Mouse (Mus musculus) midbrain, embryonic 10.5 days (tissue): Measurements from ENCODE around the gene Senp5. TPM values are rescaled to one million over a fixed set of nuclear protein-coding genes. Genes with fewer than 3 reads are reported as not detected.
"Not testable (repeated sequence)": the region's sequence is repeated elsewhere in the genome, so short reads cannot be mapped to it uniquely, and the experiment has no call there.

Source experiments
- DNase-seq: peaks from one replicate; pipeline ENCODE4 v3.0.0-alpha.2; 2017; ENCODE audit warnings: low spot score
- H3K27ac ChIP-seq: fragments of 300-500 bp; sonication (generic); replicated peaks from 2 replicates; pipeline ENCODE4 v1.5.1; 2016; ENCODE audit warnings: mild to moderate bottlenecking
- H3K27me3 ChIP-seq: fragments of 300-500 bp; sonication (generic); 2 replicates; pipeline ENCODE4 v1.6.1; 2016; ENCODE audit warnings: low read depth, mild to moderate bottlenecking; ENCODE audit not compliant: poor library complexity, severe bottlenecking
- H3K36me3 ChIP-seq: fragments of 300-500 bp; sonication (generic); 2 replicates; pipeline ENCODE4 v1.6.1; 2016; ENCODE audit warnings: mild to moderate bottlenecking, moderate library complexity
- H3K4me1 ChIP-seq: fragments of 300-500 bp; sonication (generic); 2 replicates; pipeline ENCODE4 v1.6.1; 2016
- H3K4me3 ChIP-seq: fragments of 300-500 bp; sonication (generic); 2 replicates; pipeline ENCODE4 v1.5.1; 2016; ENCODE audit warnings: mild to moderate bottlenecking, moderate library complexity
- H3K9me3 ChIP-seq: fragments of 300-500 bp; sonication (generic); replicated peaks from 2 replicates; pipeline ENCODE4 v1.6.1; 2016; ENCODE audit warnings: mild to moderate bottlenecking
- WGBS: fragments of 180-500 bp; shearing (Covaris S2); methylation state at CpG from one replicate; pipeline ENCODE4 v1.1.7; 2016; 5-methylcytosine and 5-hydroxymethylcytosine counted together
- polyA plus RNA-seq: library from polyadenylated mRNA; unstranded; fragments of >200 nt; fragmentation: Nextera tagmentation; extraction: Ambion mirVana; gene quantifications from 2 replicates; pipeline ENCODE4 v1.2.1, GENCODE M21; 2016

Senp5 gene
- polyA plus RNA-seq, 1 experiment from 2014 or later = 18.4 TPM

DNA sequence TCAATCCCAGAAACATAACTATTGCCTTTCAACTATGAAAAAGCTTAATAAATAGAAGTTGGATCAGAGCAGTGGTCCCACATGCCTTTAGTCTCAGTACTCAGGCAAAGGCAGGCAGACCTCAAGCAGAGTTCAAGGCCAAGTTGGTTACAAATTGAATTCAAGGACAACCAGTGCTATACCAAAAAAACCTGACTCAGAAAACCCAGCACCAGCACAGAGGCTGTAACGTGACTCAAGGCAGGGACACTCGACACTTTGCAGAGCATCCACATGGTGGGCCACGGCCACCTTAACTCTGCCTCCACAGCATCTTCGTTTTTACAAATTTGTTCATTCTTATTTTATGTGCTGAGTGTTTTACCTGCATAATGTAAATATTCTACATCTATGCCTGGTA is 27.8 kb downstream of the Senp5 start:
- WGBS = 93% methylated on average over 4 of the region's 4 CpGs
- peaks cover 83% of the 10 kb centered on the region for H3K36me3 ChIP-seq
- no peak overlapping the region for H3K4me3 ChIP-seq
- no peaks in the 10 kb centered on the region for H3K4me1 ChIP-seq
- H3K27me3 ChIP-seq = no peaks in the 10 kb centered on the region
- H3K27ac ChIP-seq = no peak overlapping the region
- no peak for DNase-seq
- H3K9me3 ChIP-seq = no peaks in the 10 kb centered on the region

DNA sequence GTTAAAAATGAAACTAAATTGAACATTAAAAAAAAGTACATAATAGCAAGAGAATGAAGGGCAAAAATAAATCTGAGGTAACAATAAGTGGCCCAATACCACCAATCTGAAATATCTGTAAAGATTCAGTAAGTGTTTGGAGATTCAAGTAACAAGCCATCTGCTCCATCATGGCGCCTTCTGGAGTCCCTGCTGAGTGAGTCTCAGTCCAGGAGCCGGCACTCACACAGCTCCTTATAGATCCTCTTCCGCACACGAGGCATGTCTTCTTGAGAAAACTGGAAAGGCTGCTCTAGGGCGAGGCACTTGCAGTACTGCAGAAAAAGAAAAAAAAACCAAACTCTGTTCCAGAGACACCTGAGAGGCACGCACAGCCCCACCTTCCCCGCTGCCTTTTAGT is 39.9 kb downstream of the Senp5 start:
- Histone ChIP-seq H3K4me1 (no peaks in the 10 kb centered on the region), H3K27ac (no peak overlapping the region), H3K27me3 (no peaks in the 10 kb centered on the region), H3K4me3 (no peak overlapping the region), H3K36me3 (peaks cover 97% of the 10 kb centered on the region), H3K9me3 (no peaks in the 10 kb centered on the region)
- WGBS = 90% methylated on average over 7 of the region's 7 CpGs
- no peak for DNase-seq

DNA sequence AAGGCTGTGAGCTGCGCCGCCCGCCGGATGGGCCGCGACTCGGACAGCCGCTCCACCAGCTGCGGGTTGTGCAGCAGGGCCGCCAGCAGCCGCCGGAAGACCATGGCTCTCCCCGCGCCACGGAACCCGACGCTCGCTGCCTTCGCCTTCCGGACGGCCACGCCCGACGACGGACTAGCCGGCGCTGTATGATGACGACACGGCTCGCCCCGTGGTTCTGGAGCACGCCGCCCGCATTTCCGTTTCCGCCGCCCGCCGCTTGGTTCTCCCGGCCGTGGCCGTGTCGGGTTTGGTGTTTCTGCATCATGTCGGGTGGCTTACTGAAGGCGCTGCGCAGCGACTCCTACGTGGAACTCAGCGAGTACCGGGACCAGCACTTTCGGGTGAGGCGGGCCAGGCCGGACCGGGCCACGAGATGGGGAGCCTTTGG is 54.7 kb downstream of the Senp5 start, which contains the start of the genes 0610012G03Rik and Ncbp2:
Gene 0610012G03Rik, minus strand, starts transcription at position 150 of the 430 bp plus-strand sequence.
Gene Ncbp2, plus strand, starts transcription at position 169 of the 430 bp plus-strand sequence.
- Histone ChIP-seq H3K4me3 (peak within 1 kb of the TSS; percentile 95), H3K27ac (peak within 1 kb of the TSS; percentile 95), H3K27me3 (no peaks in the 10 kb centered on the region), H3K4me1 (peaks cover 40% of the 10 kb centered on the region), H3K36me3 (peaks cover 44% of the 10 kb centered on the region), H3K9me3 (no peaks in the 10 kb centered on the region)
- WGBS = under 1% methylated on average over 55 of the region's 55 CpGs
- peak; percentile 97 for DNase-seq

DNA sequence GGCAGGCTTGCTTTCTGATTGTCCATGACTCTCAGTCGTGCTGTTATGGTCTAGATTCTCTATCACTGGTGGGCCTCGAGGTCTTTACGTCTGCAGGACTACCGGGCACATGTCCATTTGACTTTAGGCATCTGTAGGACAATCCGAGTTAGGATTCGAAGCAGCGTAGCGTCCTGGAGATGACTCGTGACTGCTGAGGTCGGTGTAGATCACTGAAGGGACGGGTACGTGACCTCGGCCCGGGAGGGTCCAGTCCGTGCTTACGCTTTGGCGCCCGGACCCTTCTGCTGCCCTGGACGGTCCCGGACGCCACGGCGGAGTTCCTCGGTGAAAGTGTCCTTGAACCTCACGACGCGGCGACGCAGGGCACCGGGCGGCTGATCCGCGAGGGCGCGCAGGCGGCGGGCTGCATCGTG is 55.2 kb downstream of the Senp5 start:
- H3K9me3 ChIP-seq = no peaks in the 10 kb centered on the region
- H3K36me3 ChIP-seq = peaks cover 42% of the 10 kb centered on the region
- H3K4me3 ChIP-seq = peak overlapping the region; percentile 95
- peaks cover 40% of the 10 kb centered on the region for H3K4me1 ChIP-seq
- no peaks in the 10 kb centered on the region for H3K27me3 ChIP-seq
- peak overlapping the region; percentile 95 for H3K27ac ChIP-seq
- no peak for DNase-seq
- WGBS = under 1% methylated on average over 38 of the region's 38 CpGs

DNA sequence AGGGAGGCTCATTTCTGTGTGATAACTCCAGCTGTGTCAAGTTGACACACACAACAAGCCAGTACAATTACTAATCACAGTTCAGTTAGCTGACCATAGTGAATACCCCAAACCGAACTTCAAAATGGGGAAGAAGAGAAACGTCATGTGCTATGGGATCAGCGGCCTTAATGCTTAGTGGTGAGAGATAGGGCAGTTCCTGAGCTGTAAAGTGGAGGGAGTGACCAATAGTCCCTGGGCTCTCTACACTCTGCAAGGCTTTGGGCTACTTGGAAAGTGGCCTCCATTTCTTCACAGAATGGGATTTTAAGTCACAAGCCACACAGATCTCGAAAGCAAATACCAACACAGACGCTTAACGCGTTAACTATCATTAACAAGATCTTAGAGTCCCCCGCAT is 55.8 kb downstream of the Senp5 start:
- Histone ChIP-seq H3K4me3 (peak overlapping the region; percentile 95), H3K9me3 (no peaks in the 10 kb centered on the region), H3K27me3 (no peaks in the 10 kb centered on the region), H3K36me3 (peaks cover 38% of the 10 kb centered on the region), H3K27ac (peak overlapping the region; percentile 95), H3K4me1 (peaks cover 40% of the 10 kb centered on the region)
- DNase-seq = no peak
- WGBS = 43% methylated on average over 8 of the region's 8 CpGs

DNA sequence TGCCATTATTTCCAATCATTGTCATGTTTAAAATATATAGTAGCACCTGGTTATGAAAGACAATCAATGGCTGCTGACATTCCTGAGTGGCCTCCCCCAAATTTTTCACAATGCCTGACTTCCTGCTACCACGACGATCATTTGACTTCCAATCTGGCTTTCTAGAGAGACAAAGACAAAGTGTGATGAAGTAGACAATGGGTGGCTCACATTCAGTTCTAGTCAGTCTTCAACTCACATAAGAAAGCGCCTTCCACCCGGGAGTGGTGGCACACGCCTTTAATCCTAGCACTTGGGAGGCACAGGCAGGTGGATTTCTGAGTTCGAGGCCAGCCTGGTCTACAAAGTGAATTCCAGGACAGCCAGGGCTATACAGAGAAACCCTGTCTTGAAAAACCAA is 57.1 kb downstream of the Senp5 start:
- H3K9me3 ChIP-seq, H3K27ac ChIP-seq, H3K27me3 ChIP-seq, DNase-seq: not testable (repeated sequence)
- Histone ChIP-seq H3K36me3 (peaks cover 24% of the 10 kb centered on the region), H3K4me1 (peaks cover 40% of the 10 kb centered on the region), H3K4me3 (0 out of 2 replicates have a peak overlapping the region, but pooled peaks have one; percentile 95)
- 92% methylated on average over 6 of the region's 6 CpGs for WGBS

DNA sequence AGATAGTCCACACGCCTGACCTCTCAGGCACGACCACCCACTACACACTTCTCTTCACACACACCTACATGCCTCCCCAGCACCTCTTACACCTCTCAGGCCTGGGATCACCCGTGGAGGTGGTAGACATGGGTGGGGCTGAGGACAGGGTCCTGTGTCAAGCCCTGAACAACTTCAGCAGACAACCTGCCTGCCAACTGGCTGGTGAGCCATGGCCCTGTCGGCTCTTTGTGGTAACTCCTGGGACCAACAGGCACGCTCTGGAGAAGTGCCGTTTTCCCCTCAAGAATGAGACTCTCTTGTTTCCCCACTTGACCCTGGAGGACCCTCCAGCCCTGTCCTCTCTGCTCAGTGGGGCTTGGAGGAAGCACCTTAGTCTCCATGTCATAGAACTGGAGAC is 57.7 kb downstream of the Senp5 start:
- no peak for DNase-seq
- Histone ChIP-seq H3K27ac (no peak overlapping the region), H3K9me3 (no peaks in the 10 kb centered on the region), H3K4me3 (no peak overlapping the region), H3K36me3 (peaks cover 18% of the 10 kb centered on the region), H3K27me3 (no peaks in the 10 kb centered on the region), H3K4me1 (peaks cover 40% of the 10 kb centered on the region)
- WGBS = 92% methylated on average over 6 of the region's 6 CpGs

DNA sequence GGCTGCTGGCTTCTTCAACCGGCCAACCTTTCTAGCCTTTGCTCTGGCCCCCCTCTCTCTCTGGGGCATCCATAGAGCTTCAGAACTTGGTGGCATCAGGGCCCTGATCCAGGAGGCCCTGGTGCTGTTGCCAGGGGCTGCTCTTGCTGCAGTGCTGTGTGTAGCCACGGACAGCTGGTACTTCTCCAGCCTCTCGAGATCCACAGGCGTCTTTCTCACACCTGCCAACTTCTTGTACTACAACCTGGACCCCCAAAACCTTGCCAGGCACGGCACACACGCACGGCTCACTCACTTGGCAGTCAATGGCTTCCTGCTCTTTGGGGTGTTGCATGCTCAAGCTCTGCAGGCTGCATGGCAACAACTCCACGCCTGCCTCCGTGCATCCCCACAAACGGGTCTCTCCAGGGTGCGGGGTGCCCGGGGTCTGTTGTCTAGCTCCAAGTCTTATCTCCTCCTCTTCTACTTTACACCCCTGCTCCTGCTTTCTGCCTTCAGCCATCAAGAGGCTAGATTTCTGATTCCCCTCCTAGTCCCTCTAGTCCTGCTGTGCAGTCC is 58.3 kb downstream of the Senp5 start:
- 94% methylated on average over 12 of the region's 12 CpGs for WGBS
- DNase-seq = no peak

DNA sequence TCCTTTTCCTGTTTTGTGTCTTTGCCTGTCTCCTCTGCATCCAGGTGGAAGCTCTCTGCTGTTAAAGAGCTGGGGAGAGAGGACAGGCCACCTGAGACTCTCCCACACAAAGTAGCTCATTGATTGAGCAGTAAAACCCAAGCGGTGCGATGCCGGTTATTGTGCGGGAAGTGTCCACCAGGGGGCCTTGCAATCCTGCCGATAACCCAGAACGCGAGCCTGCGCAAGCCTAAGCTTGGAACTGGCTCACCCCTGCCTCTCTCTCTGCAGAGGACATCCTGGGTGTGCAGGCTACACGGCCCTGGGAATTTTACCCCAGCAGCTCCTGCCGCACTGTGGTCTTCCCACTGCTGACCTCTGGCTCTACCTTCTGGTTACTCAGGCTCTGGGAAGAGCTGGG is 59.1 kb downstream of the Senp5 start:
- WGBS = 6% methylated on average over 10 of the region's 10 CpGs
- peaks cover 31% of the 10 kb centered on the region for H3K4me1 ChIP-seq
- H3K4me3 ChIP-seq = no peak overlapping the region
- peak; percentile 79 for DNase-seq
- H3K27me3 ChIP-seq = no peaks in the 10 kb centered on the region
- H3K9me3 ChIP-seq = no peaks in the 10 kb centered on the region
- H3K27ac ChIP-seq = no peak overlapping the region
- H3K36me3 ChIP-seq = peaks cover 13% of the 10 kb centered on the region

More for the DNA sequence above, 58.3 kb downstream of the Senp5 start:
- Histone ChIP-seq H3K27ac (no peak overlapping the region), H3K27me3 (no peaks in the 10 kb centered on the region), H3K36me3 (peaks cover 13% of the 10 kb centered on the region), H3K4me1 (peaks cover 39% of the 10 kb centered on the region), H3K4me3 (no peak overlapping the region), H3K9me3 (no peaks in the 10 kb centered on the region)

DNA sequence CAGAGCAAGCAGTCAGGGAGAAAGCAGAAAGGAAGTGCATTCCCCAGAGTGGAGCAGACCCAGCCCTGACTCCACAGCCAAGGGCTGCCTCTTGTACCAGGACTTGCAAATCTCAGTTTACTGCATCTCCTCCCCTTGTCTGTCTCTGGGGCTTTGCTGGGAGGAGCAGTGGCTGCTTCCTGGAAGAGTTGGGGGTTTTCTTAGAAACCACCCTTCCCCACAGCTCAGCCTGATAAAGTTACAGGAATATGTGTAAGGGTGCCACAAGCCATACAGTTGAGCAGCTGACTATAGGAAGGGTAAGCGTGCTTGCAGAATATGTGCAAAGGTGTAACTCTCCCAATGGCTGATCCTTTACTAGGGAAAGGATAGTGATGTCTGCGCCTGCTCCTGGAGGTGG is 62.5 kb downstream of the Senp5 start:
- DNase-seq = no peak
- Histone ChIP-seq H3K36me3 (peaks cover 9% of the 10 kb centered on the region), H3K27me3 (peaks cover 16% of the 10 kb centered on the region), H3K9me3 (no peaks in the 10 kb centered on the region), H3K4me1 (peaks cover 10% of the 10 kb centered on the region), H3K4me3 (no peak overlapping the region), H3K27ac (no peak overlapping the region)
- 74% methylated on average over 2 of the region's 2 CpGs for WGBS

DNA sequence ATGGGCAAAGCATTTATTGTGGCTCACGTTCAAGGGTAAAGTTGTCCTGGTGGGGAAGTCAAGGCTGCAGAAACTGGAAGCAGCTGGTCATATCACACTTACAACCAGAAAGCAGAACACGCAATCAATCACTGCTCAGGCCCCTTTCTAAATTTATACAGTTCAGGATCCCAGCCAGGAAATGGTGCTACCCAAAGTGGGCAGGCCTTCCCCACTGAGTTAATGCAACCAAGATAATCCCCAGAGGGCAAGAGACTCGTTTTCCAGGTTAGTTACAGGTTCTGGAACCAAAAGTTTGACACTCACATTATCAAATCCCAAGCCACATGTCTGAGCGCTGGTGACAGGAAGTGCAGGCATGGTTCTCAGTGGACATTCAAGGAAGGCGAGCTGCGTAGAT is 64.2 kb downstream of the Senp5 start:
- no peaks in the 10 kb centered on the region for H3K36me3 ChIP-seq
- peaks cover 33% of the 10 kb centered on the region for H3K27me3 ChIP-seq
- H3K4me1 ChIP-seq = peaks cover 19% of the 10 kb centered on the region
- H3K27ac ChIP-seq = no peak overlapping the region
- WGBS = 76% methylated on average over 6 of the region's 6 CpGs
- no peaks in the 10 kb centered on the region for H3K9me3 ChIP-seq
- DNase-seq = no peak
- H3K4me3 ChIP-seq = no peak overlapping the region

DNA sequence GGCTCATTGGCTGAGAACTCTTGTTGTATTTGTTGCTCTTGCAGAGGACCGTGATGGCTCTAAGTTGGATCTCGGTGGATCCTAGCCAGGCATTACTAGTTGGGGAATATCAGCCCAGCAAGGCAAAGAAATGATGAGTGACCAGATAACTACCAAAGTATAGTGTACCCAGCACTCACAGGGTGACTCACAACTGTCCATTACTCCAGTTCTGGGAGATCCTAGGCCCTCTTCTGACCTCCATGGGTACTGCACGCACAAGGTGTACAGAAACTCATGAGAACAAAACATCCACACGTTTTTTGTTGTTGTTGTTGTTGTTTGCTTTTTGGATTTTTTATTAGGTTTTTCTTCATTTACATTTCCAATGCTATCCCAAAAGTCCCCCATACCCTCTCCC is 66.5 kb downstream of the Senp5 start:
- 88% methylated on average over 4 of the region's 4 CpGs for WGBS
- Histone ChIP-seq H3K36me3 (no peaks in the 10 kb centered on the region), H3K9me3 (no peaks in the 10 kb centered on the region), H3K27me3 (peaks cover 52% of the 10 kb centered on the region), H3K27ac (no peak overlapping the region), H3K4me1 (peaks cover 38% of the 10 kb centered on the region), H3K4me3 (no peak overlapping the region)
- DNase-seq = no peak

DNA sequence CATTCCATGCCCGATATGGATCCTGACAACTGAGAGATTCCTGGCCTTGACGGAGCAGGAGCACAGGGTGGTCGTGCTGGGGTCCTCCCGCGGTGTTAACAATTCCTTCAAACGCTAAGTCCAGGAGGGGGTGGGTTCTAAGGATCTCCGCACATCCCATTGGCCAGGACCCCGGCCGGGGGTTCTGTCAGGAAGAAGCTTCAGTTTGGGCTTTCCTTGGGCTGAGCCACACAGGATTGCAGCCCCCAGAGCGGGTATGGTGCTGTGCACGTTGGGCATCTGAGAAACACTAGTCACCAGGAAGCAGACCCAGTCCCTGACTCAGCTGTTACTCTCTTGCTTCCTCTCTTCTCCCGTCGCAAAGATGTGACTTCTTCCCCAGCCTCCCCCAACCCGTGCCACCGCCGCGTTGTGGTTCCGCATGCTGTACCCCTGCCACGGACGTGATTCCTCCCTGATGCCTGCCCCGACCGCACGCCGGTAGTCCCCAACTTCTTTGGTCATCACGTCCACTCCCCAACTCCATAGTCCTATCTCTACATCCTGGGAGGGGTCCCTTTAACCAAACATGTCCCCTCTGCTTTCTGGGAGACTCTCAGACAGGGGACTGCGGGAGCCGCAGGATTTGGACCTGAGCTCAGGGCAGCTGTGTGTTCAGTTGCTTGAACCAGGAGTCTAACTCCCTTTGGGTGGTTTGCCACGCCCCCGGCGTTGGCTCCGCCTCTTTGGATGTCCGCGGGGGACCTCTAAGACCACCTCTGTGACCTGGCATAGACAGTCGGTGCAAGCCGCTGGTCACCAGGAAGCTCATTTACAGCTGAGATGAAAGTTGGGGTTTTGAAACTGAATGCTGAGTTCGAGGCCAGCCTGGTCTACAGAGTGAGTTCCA is 67.8 kb downstream of the Senp5 start:
- H3K27ac ChIP-seq = no peak overlapping the region

More for the DNA sequence above, 67.8 kb downstream of the Senp5 start:
- H3K36me3 ChIP-seq = no peaks in the 10 kb centered on the region
- H3K4me1 ChIP-seq = peaks cover 38% of the 10 kb centered on the region
- peak; percentile 48 for DNase-seq
- no peaks in the 10 kb centered on the region for H3K9me3 ChIP-seq
- H3K4me3 ChIP-seq = peak overlapping the region; percentile 61
- WGBS = 3% methylated on average over 36 of the region's 36 CpGs
- H3K27me3 ChIP-seq = peaks cover 64% of the 10 kb centered on the region
